Mouse (Mus musculus) spleen, adult 2 months (tissue): ENCODE measurements around the gene Cbfa2t3. TPM values are rescaled to one million over a fixed set of nuclear protein-coding genes. Genes with fewer than 3 reads are reported as not detected.

Experiments used
- DNase-seq, 2 experiments: peaks; one replicate each; pipeline versions ENCODE4 v3.0.0 to v3.0.0-alpha.2; 2012 to 2021; ENCODE audit warnings: low spot score in 2 of 2, low read depth in 1 of 2
- H3K27ac ChIP-seq: fragments of 200-500 bp; 2 replicates; pipeline ENCODE4 v1.5.1; 2012; ENCODE audit warnings: low read length, inconsistent platforms; ENCODE audit not compliant: insufficient read depth
- H3K27me3 ChIP-seq: fragments of 200-500 bp; 2 replicates; pipeline ENCODE4 v1.6.1; 2012; ENCODE audit warnings: mild to moderate bottlenecking, moderate library complexity, low read length, inconsistent platforms; ENCODE audit not compliant: control insufficient read depth, insufficient read depth
- H3K36me3 ChIP-seq: fragments of 200-500 bp; 2 replicates; pipeline ENCODE4 v1.6.1; 2012; ENCODE audit warnings: mild to moderate bottlenecking, low read length, inconsistent platforms; ENCODE audit not compliant: control insufficient read depth, insufficient read depth
- H3K4me1 ChIP-seq: fragments of 200-500 bp; 2 replicates; pipeline ENCODE4 v1.6.1; 2011; ENCODE audit warnings: inconsistent platforms; ENCODE audit not compliant: control insufficient read depth, insufficient read depth, insufficient read length
- H3K4me3 ChIP-seq: fragments of 200-500 bp; 2 replicates; pipeline ENCODE4 v1.5.1; 2011; ENCODE audit warnings: mild to moderate bottlenecking, inconsistent platforms; ENCODE audit not compliant: insufficient read depth, insufficient read length; ENCODE audit errors: extremely low read depth
- CTCF ChIP-seq: fragments of 200-500 bp; IDR thresholded peaks from 2 replicates; pipeline ENCODE4 v1.5.1; 2011; ENCODE audit warnings: mild to moderate bottlenecking, inconsistent platforms; ENCODE audit not compliant: insufficient read depth, insufficient read length, insufficient replicate concordance; ENCODE audit errors: extremely low read depth
- POLR2A ChIP-seq: fragments of 200-500 bp; IDR thresholded peaks from 2 replicates; pipeline ENCODE4 v1.6.1; 2011; ENCODE audit warnings: low read depth, low read length, inconsistent platforms
- WGBS: fragments of 180-500 bp; shearing (Covaris S2); methylation state at CpG from one replicate; pipeline ENCODE4 v1.1.7; 2018; 5-methylcytosine and 5-hydroxymethylcytosine counted together
- polyA plus RNA-seq: library from polyadenylated mRNA; depleted of rRNA; stranded (reverse); fragments of >200 nt; gene quantifications from 2 replicates; pipeline ENCODE4 v1.2.3, GENCODE M21; 2012

Cbfa2t3 gene
- polyA plus RNA-seq, 1 experiment: 38.3 TPM

DNA sequence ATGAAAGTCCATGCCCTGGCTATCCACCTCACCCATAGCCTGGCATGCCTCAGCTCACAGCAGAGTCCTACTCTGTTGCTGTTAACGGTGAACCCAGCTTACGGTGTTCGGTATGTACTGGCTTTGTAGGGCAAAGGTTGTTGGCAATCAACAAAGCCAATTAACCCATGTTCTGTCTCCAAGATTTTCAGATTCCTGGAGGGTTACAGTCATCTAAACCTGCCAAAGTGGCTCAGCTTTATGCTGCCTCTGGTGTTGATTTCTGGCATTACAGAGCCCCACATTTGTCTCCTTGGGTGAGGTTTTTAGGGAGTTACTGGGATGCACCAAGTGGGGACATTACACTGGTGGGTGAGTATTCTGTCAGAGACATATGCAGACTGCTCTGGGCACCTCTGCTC, 1.7 kb downstream of the Cbfa2t3 start:
- H3K4me1 ChIP-seq: peaks cover 59% of the 10 kb centered on the region
- peak overlapping the region; percentile 91 for H3K27ac ChIP-seq
- no peak; the same call in 1 of the 2 replicates for TF ChIP-seq CTCF
- no peak for TF ChIP-seq POLR2A
- peak overlapping the region; percentile 68 for H3K4me3 ChIP-seq
- H3K36me3 ChIP-seq: 0 out of 2 replicates have a peak, but pooled peaks cover 3% of the 10 kb centered on the region
- DNase-seq: peak in 1 of 2 experiments; percentile 47
- no peaks in the 10 kb centered on the region for H3K27me3 ChIP-seq
- WGBS: 6% methylated on average over 3 of the region's 3 CpGs

DNA sequence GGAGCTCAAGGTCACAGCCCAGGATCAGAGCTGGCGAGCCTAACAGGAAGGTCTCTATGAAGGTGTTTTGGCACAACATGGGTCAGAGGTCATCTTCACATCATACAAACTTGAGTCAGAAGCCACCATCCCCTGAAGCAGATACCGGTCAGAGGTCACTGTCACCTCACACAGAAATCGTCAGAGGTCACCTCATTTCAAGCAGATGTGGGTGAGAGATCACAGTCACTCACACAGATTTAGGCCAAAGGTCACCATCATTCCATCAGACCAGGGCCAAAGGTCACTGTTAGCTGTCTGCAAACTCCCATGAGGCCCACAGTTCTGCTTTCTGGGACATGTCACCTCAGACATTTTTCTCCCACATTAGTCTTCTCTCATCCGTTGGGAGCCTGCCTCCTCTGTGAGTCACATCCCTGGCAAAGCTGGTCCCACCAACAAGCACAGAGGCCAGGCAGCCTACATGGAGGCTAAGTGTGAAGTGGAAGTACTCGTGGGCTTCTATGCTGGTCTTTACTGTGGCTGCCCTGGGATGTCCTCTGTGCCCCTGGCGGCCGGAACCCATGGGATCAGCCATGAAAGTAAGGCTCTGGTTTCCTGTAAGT, 3.4 kb downstream of the Cbfa2t3 start:
- Histone ChIP-seq H3K27me3 (no peaks in the 10 kb centered on the region), H3K27ac (peak overlapping the region; percentile 15; the same call in 1 of the 2 replicates), H3K4me1 (peaks cover 49% of the 10 kb centered on the region), H3K4me3 (peak overlapping the region; percentile 27; the same call in 1 of the 2 replicates), H3K36me3 (peaks cover 3% of the 10 kb centered on the region; the same call in 1 of the 2 replicates)
- 53% methylated on average over 7 of the region's 7 CpGs for WGBS
- no peak for DNase-seq
- TF ChIP-seq POLR2A (no peak), CTCF (no peak)

DNA sequence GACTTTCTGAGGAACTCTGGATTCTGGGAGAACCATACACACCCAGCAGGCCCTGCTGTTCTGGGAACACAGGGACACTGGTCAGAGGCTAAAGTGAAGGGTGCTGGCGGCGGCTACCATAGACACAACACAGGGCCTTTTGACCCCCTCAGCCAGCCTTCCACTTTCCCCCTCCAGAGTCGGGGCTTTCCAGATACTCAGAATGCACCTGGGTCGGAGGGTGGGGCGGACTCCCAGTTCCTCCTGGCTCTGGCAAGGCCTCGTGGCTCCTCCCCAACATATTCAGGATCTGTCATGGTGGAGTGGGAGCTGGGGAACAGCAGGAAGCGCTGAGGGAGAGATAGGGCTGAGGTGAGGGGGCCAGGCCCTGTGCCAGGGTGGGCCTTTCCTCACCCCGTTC, 6.8 kb downstream of the Cbfa2t3 start:
- no peaks in the 10 kb centered on the region for H3K27me3 ChIP-seq
- DNase-seq: no peak
- H3K4me1 ChIP-seq: peaks cover 42% of the 10 kb centered on the region
- 68% methylated on average over 8 of the region's 8 CpGs for WGBS
- peaks cover 3% of the 10 kb centered on the region for H3K36me3 ChIP-seq
- peak overlapping the region; percentile 30; the same call in 1 of the 2 replicates for H3K27ac ChIP-seq
- H3K4me3 ChIP-seq: no peak overlapping the region
- TF ChIP-seq CTCF: no peak
- TF ChIP-seq POLR2A: no peak

DNA sequence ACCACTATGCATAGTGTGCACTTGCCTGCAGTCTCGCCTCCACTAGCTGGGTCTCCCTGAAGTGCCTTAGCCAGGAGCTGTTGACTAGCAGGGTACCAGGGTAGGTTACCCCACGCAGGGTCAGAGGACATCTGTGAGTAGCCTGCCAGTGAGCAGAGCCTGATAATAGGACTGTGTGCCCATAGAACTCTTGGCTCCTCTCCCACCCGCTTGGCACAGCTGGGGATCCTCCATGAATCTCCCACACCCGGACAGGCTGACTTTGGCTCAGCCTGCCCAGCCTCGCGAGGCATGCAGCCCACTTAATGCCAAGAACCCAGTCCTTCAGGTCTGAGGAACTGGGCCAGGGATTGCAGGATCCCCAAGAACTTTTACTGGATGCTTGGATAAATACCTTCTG, 7.9 kb downstream of the Cbfa2t3 start:
- Histone ChIP-seq H3K4me3 (no peak overlapping the region), H3K27me3 (no peaks in the 10 kb centered on the region), H3K27ac (no peak overlapping the region), H3K4me1 (peaks cover 41% of the 10 kb centered on the region), H3K36me3 (peaks cover 4% of the 10 kb centered on the region)
- DNase-seq: no peak
- WGBS: 75% methylated on average over 6 of the region's 6 CpGs
- TF ChIP-seq CTCF (no peak), POLR2A (no peak)

DNA sequence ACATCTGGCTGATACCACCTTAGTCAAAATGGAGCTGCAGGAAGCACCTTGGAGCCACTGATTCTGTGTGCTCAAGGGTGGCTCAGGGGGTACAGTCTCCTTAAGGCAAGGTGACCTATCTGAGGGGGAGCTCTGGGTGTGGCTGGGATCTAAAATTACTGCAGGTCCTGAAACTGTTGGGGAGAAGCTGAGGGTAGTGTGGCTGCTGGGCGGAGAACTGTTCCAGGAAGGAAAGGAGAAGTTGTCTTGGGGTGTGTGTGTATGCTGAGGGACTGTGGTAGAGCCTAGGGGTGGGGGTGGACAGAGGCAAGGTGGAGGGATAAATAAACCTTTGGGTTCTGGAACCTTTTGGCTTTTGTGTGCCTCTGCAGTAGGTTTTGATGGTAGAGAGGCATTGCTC, 9.6 kb downstream of the Cbfa2t3 start:
- Histone ChIP-seq H3K27ac (peak overlapping the region; percentile 47), H3K4me3 (no peak overlapping the region), H3K36me3 (peaks cover 4% of the 10 kb centered on the region), H3K4me1 (peaks cover 25% of the 10 kb centered on the region), H3K27me3 (no peaks in the 10 kb centered on the region)
- TF ChIP-seq POLR2A: no peak
- TF ChIP-seq CTCF: no peak
- no peak for DNase-seq
- WGBS: 44% methylated on average over 1 of the region's 1 CpGs

DNA sequence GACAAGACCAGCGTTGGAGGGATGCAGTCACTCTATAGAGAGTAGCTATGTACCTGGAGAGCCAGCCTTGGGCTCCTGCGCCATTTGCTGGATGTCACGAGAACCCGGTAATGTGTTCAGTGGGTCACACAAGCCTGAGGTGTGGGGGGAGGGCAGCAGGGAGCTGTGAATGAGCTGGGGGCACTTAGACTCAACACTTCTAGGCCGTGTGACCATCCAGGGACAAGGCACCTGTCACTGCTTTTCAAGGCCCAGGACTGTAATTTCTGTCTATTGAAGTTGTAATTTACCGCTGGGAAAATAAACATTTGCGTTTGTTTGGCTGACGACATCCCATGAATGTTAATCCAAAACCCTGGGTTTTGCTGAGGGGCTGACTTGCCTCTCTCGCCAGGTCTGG, 12.0 kb downstream of the Cbfa2t3 start:
- Histone ChIP-seq H3K27me3 (no peaks in the 10 kb centered on the region), H3K4me3 (no peak overlapping the region), H3K27ac (no peak overlapping the region), H3K4me1 (peaks cover 7% of the 10 kb centered on the region; the same call in 1 of the 2 replicates), H3K36me3 (peaks cover 1% of the 10 kb centered on the region)
- TF ChIP-seq POLR2A (no peak), CTCF (no peak)
- 87% methylated on average over 9 of the region's 9 CpGs for WGBS
- DNase-seq: no peak

DNA sequence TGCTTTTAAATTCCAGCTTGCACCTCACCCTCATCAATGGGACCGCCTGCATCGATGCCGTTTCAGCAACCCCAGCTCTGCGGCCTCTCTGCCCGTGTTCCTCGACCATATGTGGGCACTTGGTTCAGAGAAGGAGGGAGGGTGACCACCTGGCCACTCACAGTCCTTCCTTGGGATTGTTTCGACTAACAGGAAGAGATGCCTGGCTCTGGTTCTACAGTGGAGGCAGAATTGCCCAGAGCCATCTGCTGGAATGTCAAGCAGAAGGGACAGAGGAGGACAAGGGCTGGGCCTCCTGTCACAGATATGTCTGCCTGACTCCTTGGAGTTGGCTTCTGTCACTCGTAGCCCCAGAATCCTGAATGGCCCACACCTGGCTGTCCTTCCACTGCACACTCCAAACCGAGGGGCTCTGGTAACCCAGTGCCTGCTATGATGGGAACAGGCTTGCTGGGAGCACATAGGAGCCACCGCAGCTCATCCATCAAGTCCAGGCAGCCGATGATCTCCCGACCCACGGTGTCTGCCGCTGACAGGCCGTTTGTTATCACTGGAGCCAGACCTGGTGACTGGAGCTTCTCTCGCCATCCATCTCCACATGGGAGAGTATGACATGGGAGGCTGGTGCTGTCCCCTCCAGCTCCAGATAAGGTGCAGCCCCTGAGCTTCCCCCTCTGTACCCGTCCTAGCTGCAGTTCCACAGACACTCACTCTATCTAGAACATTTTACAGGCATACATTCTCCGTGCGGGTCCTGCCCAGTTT, 13.6 kb downstream of the Cbfa2t3 start:
- no peaks in the 10 kb centered on the region for H3K27me3 ChIP-seq
- peaks cover 1% of the 10 kb centered on the region for H3K36me3 ChIP-seq
- no peak overlapping the region for H3K4me3 ChIP-seq
- no peak for TF ChIP-seq CTCF
- TF ChIP-seq POLR2A: no peak
- WGBS: 76% methylated on average over 19 of the region's 19 CpGs
- H3K4me1 ChIP-seq: peaks cover 8% of the 10 kb centered on the region; the same call in 1 of the 2 replicates
- DNase-seq: no peak
- no peak overlapping the region; the same call in 1 of the 2 replicates for H3K27ac ChIP-seq
